Mouse (Mus musculus) cerebellum, adult (tissue): ENCODE measurements around the gene Htra1.
A peak's percentile ranks its signal among the peaks of the same experiment; 100 is the strongest.

Source experiments
- ATAC-seq: cut with Nextera tagmentation; 2 replicates; pipeline ENCODE4 v1.9.2; 2017; ENCODE audit warnings: mild to moderate bottlenecking, moderate library complexity, mixed read lengths; ENCODE audit not compliant: insufficient number of reproducible peaks, low FRiP score, low TSS enrichment

Htra1 gene

DNA sequence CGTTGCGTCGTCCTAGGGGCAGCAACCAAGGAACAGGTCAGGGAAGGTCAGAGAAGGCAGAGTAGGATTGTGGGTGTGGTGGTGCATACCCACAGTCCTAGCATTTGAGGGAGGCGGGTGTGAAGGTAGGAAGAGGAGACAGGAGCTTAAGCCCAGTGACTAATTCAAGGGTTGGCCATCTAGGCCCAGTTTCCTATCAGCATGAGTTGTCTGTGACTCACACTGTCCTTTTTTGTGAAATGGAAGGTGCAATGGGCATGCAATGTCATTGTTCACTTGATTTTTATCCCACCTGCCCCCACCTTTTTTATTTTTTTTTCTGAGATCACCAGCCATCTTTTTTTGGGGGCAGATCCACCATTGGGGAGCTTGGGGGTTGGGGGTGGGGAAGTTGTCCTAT lies 29.5 kb downstream of the Htra1 start:
- ATAC-seq = no peak

DNA sequence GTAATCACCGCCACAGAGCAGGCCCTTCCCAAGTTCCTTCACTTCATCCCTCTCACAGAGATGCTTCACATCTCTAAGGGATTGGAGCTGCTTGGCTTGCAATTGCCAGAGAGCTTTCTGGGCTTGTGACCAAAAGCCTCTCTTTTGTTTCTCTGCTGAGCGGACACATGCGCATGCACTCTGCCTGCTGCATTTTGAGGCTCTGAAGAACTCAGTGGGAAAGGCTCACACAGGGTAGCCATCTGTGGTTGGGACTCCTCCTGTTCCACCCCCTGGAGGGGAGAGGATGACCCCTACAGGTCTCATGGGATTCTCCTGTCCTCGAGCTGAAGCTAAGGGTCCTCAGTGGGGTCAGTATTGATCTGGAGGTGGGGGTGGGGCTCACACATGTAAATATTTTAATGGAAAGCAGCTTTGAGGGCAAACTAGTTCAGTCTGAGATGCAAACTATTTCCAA lies 30.0 kb downstream of the Htra1 start:
- ATAC-seq = peak; percentile 73; the same call in 1 of the 2 replicates

DNA sequence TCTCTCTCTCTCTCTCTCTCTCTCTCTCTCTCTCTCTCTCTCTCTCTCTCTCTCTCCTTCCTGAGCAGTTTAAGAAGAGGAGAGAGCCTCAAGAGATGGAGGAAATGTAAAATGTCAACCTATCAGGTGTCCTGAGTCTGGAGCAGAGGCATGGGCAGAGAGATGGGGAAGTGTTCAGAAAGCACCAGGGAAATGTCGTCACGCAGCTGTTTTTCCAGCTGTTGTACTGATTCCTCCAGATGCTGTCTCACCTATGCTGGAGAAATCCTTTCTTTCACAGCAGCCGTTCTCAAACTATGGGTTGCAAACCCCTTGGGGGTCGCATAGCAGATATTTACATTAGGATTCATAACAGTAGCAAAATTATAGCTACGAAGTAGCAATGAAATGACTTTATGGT lies 30.5 kb downstream of the Htra1 start:
- no peak for ATAC-seq

DNA sequence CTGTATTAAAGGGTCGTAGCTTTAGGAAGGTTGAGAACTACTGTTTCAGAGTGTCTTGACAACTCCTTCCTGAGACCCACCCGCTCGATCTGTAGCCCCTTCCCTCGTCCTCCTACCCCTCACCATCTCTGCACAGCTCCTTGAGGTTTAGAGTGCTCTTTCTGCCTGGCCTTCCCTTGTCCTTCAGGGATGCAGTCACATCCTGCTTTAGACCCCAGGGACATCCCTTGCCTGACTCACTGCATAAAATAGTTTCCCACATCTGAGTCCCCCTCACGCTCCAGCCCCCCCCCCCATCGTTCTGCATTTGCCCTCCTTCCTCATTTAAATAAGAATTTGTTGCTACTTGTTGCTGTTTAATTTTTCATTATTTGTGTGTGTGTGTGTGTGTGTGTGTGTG lies 31.0 kb downstream of the Htra1 start:
- ATAC-seq = no peak

DNA sequence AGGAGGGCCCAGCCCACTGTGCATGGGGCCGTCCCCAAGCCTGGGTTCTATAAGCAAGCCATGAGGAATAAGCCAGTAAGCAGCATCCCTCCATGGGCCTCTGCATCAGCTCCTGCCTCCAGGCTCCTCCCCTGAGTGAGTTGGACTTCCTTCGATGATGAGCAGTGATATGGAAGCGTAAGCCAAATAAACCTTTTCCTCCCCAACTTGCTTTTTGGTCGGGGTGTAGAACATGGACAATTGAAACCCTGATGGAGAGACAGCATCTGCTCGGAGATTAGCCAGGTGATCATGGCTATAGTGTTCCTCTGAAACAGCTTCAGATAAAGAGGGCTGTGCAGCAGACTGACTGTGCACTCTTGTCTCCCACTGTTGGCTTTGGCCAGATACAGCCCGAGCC lies 32.0 kb downstream of the Htra1 start:
- no peak for ATAC-seq

DNA sequence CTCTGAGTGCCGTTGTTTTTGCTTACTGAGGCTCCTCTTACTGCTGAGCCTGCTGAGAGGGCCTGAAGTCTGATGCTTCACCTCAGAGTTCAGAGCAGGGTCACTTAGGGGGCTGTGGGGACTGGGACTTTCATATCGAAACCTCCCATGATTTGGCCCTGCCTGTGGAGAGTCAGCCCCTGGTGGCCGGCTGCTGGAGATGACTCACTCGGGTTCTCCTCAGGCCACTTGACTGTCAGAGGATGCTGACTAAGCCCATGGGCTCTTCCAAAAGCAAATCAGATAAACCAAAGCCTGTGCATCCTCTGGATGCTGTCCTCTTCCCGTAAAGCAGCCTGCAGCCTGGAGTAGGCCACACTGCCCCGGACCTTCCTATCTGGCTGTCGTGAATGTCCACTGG lies 32.6 kb downstream of the Htra1 start:
- ATAC-seq = no peak

DNA sequence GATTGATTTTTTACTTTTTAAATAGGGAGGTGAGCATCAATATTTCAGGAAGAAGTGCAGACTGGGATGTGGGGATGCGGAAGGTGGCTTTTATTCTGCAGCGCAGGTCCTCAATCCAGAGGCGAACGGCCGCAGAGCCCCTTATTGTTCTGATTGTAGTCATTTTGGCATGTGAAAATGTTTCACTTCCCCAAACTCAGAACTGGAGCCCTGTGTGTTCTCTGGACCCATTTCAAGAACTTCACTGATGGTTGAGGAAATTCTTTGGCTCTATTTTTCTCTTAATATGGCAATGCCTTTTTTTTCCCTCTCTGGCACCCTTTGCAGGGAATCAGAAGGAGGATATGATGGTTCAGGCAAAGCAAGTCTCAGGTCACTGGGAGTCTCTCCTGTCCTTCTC lies 33.2 kb downstream of the Htra1 start:
- no peak for ATAC-seq

DNA sequence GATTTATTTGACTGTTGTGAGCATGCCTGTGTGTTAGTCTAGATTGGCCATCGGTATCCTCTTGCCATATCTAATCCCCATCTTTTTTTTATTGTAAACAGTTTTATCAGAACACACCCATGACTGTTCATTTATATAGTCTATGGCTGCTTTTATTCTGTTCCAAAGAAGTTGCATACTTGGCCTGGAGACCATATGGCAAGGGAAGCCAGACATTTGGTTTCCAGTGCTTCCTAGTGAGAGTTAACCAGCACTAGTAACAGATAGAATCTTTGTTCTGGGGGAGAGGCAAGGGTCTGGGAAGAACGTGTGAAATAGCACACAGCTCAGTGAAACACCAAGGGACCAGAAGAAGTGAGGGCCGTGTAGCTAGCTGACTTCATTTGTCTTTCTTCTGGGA lies 33.6 kb downstream of the Htra1 start:
- no peak for ATAC-seq

DNA sequence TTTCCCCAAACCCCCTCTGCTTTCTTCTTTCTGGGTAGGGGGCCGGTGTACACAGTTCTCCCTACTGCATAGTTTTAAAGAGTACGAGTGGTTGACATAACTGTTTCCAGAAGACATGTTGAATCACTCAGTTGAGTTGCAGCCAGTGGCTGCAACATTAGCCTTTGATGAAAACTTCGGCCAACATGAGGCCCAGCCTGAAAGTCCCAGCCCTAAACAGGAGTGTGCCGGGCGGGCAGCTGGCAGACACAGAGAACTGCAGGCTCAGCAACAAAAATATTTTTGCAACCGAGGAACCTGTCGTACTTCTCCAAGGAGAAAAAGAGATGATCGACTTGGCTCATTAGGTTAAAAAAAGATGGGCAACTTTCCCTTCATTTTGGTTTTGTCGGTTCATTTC lies 36.9 kb downstream of the Htra1 start:
- no peak for ATAC-seq

DNA sequence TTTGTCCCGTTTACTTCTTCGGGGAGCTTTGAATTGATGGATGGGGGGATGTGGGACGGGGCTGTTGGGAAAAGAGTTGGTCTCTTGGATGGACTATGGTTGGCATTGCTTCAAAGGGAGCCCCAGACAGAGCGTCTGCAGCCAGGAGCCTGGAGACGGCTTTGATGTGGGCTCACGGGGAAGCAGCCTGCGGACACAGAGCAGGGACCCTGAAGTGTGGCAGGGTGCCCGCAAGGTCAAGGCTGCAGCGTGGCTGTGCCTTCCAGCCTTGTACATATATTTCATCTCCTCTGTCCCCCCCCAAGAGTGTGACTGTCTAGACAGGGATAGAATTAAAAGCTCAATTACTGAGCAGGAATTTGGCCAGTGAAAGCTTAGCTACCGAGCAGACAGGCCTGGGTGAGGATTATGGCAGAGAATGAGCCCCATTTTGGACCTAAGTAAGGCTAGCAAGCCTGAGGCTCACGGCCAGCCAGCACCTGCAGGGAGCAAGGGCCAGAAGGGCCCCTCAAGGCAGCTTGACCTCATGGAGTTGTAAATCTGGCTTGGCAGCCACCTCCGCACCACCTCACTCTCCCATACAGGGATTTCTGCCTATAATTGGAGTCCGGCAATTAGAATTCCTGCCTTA lies 40.5 kb downstream of the Htra1 start:
- ATAC-seq = 0 out of 2 replicates have a peak, but pooled peaks have one; percentile 19

DNA sequence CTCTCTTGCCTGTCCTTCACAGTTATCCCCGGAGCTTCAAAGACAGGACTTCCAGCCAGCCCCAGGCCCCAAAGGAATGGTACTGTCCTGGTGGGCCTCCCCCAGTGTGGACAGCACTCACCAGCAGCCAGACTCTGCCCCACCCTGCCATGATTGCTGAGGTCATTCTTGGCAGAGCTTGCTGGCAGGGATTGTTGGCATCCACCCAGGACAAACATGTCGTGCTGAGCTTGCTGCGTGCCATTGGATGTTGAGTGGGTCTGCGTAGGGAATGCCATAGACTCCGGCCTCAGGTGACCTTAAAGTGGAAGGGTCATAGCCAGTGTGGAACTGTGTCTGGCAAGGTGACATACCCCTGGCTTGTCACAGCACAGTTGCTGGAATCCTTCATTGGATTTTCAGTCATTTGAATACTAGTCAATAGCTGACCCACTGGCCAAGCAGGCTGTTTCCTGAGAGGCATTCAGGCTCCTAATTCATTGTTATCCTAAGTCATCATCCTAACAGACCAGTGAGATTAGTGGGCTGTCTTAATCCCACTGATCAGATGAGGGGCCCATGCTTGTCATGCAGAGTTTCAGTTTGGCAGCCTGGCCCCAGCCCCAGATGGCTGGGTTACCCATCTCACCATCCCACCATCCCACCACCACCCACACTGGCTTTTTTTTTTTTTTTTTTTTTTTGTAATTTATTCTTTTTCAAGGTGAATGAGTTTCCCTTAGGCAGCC lies 42.0 kb downstream of the Htra1 start:
- peak; percentile 67 for ATAC-seq

DNA sequence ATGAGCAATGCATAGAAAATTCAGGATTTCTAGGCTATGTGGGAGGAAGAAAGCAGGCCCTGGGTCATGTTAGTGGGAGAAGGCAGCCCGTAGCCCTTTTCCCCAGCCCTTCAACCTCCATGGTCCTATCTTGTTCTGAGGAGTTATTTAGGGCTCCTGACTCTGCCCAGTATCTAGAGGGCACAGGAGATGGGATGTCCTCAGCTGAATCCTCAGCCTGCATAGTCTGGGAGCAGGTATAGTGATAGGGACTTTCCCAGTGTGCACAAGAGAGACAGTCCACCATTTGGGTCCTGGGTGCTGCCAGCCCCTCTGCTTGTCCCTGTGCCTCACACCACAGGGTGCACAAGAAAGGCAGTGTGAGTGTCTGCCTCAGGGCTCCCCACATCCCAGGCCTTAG lies 42.6 kb downstream of the Htra1 start:
- ATAC-seq = no peak

DNA sequence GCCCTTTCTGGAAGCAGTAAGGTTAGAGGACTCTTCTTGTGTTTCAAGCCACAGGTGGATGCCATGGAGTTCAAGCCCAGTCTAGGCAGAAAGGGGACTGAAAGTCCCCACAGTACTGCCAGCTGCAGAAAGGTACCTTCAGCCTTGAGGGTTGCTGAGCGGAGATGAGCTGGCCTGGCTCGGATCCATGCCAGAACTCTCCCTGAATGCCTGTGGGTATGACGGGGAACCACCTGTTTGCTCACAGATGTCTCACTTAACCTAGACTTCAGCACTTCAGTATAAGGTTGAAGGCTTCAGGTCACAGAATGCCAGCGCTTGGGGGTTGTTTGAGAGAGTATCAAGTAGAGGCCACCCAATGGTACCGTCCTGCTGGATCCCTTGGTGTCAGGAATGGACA lies 44.2 kb downstream of the Htra1 start:
- ATAC-seq = no peak

DNA sequence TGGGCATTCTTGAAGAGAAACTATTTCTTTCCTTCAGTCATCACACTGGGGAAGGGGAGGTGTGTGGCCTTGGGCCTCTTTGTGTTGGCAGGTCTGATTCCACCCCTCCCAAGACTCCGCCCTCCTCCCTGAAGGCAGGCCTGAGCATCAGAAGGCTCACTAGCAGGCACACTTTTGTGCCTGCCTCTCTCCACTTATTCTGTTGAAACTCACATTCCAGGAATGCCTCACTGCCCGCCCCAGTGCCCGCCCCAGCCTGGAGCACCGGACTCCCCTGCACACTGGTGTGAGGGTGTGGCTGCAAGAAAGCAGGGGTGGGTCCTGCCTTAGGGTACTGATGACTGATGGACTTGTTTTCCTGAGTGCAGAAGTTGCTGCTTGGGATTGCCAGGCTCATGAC lies 46.5 kb downstream of the Htra1 start:
- no peak for ATAC-seq

DNA sequence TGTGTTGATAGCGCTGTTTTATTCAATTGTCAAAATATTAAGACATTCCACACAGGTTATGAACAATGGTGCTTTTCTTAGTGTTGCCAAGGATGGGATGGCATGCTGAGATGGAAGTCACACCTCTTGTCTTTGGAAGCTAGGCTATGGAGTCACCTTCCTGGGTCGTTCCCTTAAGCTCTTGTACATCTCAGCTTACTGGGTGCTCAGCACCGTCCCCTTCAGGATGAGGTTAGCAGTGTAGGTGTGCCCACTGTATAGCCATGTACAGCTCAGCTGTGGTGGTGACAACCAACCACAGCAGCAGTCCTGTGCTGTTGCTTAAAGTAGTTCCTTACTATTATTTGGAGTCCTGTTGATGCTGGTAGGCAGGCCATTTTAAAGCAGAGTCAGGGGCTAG lies 47.0 kb downstream of the Htra1 start:
- ATAC-seq = no peak

DNA sequence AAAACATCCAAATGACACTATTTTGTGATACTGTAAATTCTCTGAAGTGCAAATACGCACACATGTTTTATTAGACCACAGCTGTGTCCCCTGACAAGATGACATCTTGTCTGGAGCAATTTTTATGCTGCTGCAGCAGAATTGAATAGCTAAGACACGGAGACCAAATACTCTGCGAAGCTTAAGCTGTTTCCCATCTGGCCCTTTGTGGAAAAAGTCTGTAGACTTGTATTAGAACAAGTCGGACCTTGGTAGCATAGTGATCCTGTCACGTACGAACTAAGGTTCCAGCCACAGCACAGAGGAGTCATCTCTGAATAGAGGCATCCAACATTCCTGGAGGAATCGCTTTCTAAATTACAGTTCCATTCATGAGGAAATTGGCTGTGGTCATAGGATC lies 48.4 kb downstream of the Htra1 start:
- ATAC-seq = no peak

DNA sequence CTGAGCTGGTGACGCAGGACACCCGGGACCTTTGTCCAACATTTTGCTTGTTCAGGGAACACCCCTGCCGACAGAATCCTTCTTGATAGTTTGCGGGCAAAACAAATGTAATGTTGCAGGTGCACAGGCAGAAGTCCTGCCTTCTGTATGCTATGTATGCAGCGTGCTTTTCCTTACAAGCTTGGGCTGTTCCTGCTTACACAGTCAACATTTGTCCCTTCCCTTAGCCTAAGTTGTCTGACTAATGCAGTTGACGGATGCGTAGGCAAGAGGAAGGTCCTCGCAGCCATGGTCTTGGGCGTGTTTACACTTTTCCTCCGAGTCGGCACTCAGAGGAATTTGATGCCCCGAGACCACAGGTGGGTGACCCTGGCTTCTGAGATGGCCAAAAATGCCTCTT lies 49.3 kb downstream of the Htra1 start:
- ATAC-seq = no peak

DNA sequence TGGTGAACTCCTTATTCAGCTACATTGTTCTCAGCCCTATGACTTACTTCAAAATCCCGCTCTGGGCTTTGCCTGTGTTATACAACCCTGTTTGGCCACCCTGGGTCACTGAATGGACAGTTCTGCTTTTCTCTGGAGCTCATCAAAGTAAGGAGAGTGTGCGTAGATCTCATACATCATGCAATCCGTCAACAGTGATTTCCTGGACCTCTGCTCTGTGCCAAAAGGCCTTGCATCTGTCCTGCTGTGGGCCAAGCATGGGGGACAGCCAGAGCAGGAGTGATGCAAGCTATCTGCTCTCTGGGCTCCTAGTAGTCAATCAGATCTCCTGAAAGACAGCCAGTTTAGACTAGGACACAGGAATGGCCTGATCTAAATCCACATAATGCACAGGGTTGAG lies 49.8 kb downstream of the Htra1 start:
- no peak for ATAC-seq

DNA sequence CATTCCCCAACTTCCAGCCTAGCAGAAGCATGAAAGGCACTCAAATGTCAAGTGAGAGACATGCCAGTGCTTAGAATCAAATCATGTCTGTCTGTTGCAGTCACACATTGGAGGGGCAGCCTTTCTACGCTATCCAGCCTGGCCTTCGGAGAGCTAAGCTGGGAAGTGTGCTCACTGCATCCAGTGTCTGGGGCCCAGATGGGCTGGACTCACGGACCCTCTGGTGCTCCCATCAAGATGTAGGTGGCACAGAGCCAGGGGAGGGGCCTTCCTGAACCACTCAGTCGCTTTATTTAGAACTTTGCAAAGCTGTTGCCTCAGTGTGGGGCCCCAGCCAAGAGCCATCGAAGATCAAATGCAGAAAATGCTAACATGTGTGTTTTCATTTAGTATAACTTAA lies 52.2 kb downstream of the Htra1 start:
- ATAC-seq = no peak

DNA sequence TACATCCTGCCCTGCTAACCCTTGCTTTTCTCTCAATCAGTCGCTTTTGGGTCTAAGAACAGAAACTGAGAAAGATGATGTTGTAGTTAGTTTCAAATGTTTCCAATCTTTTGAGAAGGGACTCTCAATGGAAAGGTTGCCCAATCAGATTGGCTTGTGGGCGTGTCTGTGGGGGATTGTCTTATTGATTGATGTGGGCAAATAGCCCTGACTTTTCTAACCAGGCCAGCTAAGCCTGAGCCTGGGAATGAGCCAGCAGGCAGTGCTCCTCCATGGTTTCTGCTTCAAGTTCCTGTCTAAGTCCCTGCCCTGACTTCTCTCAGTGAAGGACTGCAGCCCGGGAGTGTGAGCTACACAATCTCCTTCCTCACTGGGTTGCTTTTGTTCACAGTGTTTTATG lies 53.5 kb downstream of the Htra1 start:
- no peak for ATAC-seq

DNA sequence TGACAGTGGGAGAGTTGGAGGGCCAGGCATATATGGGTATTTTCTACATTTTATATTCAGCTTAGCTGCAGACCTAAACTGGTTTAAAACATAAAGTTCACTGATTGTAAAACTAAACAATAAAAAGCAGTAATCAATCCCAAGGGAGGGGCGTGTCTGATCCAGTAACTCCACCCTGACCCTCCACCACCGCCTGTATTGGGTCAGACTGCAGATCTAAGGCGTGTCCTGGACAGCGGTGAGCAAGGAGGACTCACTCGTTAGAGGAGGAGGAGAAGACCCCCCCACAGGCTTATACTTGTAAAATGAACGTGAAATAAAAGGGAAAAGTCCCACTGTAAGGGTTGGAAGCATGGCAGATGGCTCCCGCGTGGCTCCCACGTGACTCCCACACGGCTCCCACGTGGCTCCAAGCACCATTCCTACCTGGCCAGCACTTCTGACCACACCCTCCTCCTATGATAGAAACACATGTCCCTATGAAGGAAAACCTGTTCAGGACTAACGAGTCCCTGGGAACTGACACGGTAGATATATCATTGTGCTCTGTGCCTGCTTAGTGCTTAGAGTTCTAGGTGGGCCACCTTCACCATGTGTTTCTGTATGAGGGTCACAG lies 55.4 kb downstream of the Htra1 start:
- no peak for ATAC-seq

DNA sequence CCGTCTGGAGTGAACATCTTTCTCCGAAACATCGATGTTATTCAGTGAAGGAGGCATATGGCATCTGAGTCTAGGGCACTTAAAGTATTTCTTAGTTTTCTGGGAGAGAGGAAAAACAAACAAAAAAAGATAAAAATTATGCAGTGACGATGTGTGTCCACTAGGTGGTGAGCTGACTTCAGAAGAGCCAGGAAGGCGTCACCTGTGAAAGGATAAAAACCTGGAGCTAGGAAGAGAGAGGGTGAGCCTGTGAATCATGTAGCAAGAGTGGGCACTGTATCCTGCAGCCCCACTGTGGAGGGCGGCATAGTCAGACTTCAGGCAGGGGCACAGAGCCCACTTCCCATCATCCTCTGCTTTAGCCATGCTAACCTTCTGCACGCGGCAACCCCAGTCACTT lies 58.0 kb downstream of the Htra1 start:
- 0 out of 2 replicates have a peak, but pooled peaks have one; percentile 45 for ATAC-seq
